Mouse (Mus musculus) heart, embryonic 13.5 days (tissue): ENCODE results near the gene Txlnb. TPM values are rescaled to one million over a fixed set of nuclear protein-coding genes. Genes with fewer than 3 reads are reported as not detected.
A peak's percentile ranks its signal among the peaks of the same experiment; 100 is the strongest.
"Not testable (repeated sequence)": the region's sequence is repeated elsewhere in the genome, so short reads cannot be mapped to it uniquely, and the experiment has no call there.

Experiments used
- ATAC-seq: fragments of 200-750 bp; cut with Nextera tagmentation; 2 replicates; pipeline ENCODE4 v1.8.0; 2017; ENCODE audit warnings: moderate TSS enrichment; ENCODE audit not compliant: insufficient number of reproducible peaks, low FRiP score, low TSS enrichment; ENCODE audit errors: extremely low read depth
- H3K27ac ChIP-seq: fragments of 300-500 bp; sonication (generic); replicated peaks from 2 replicates; pipeline ENCODE4 v1.5.1; 2015; ENCODE audit warnings: moderate library complexity, mild to moderate bottlenecking, inconsistent platforms
- H3K27me3 ChIP-seq: fragments of 300-500 bp; sonication (generic); replicated peaks from 2 replicates; pipeline ENCODE4 v1.6.1; 2015; ENCODE audit warnings: mild to moderate bottlenecking, inconsistent platforms
- H3K36me3 ChIP-seq: fragments of 300-500 bp; sonication (generic); 2 replicates; pipeline ENCODE4 v1.6.1; 2015; ENCODE audit warnings: mild to moderate bottlenecking, inconsistent platforms
- H3K4me1 ChIP-seq: fragments of 300-500 bp; sonication (generic); 2 replicates; pipeline ENCODE4 v1.6.1; 2015; ENCODE audit warnings: inconsistent platforms
- H3K4me2 ChIP-seq: fragments of 300-500 bp; sonication (generic); 2 replicates; pipeline ENCODE4 v1.6.1; 2015; ENCODE audit warnings: inconsistent platforms, mild to moderate bottlenecking, moderate library complexity
- H3K4me3 ChIP-seq: fragments of 300-500 bp; sonication (generic); 2 replicates; pipeline ENCODE4 v1.5.1; 2015; ENCODE audit warnings: moderate library complexity, mild to moderate bottlenecking, inconsistent platforms
- H3K9ac ChIP-seq: fragments of 300-500 bp; sonication (generic); 2 replicates; pipeline ENCODE4 v1.6.1; 2015; ENCODE audit warnings: inconsistent platforms, mild to moderate bottlenecking, moderate library complexity
- H3K9me3 ChIP-seq: fragments of 300-500 bp; sonication (generic); 2 replicates; pipeline ENCODE4 v1.6.1; 2016; ENCODE audit warnings: inconsistent platforms
- WGBS: fragments of 180-500 bp; shearing (Covaris S2); methylation state at CpG from one replicate; pipeline ENCODE4 v1.1.7; 2015; ENCODE audit warnings: mixed read lengths; 5-methylcytosine and 5-hydroxymethylcytosine counted together
- polyA plus RNA-seq: library from polyadenylated mRNA; unstranded; fragments of >200 nt; fragmentation: Nextera tagmentation; extraction: Ambion mirVana; gene quantifications from 2 replicates; pipeline ENCODE4 v1.2.1, GENCODE M21; 2015

The Txlnb gene
- 32.5 and 33.2 TPM in 2 replicates for polyA plus RNA-seq

GRCm38 (mm10) chr10:17795767-17796631 is at the start of gene Txlnb:
Gene Txlnb (plus strand): TSS chr10:17796226.
- peaks cover 17% of the 10 kb centered on the region for H3K36me3 ChIP-seq
- H3K9me3 ChIP-seq = no peaks in the 10 kb centered on the region
- ATAC-seq = no peak
- peak within 1 kb of the TSS; percentile 86 for H3K9ac ChIP-seq
- H3K4me2 ChIP-seq = peak within 1 kb of the TSS; percentile 69
- H3K4me1 ChIP-seq = peaks cover 54% of the 10 kb centered on the region
- H3K4me3 ChIP-seq = peak within 1 kb of the TSS; percentile 61
- 12% methylated on average over 13 of the region's 13 CpGs for WGBS
- H3K27ac ChIP-seq = peak within 1 kb of the TSS; percentile 99
- H3K27me3 ChIP-seq = no peaks in the 10 kb centered on the region

DNA sequence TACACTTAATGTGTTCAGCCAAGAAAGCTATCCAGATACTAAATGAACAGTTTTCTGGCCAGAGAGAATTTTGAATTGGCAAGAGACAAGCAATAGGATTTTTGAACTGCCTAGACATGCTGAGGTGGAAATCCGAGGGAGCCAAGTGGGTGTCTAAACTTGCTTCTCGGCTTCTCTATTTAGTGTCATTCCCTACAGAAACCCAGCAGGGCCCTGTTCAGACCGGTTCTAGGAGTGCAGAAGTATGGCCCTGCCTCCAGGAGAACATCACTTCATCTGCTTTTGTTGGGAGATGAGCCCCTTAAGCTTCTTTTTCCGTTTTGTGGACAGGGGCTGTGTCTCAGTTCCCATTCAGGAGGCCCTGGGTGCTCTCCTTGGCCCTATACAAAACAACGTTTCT is 43.5 kb upstream of the Txlnb start:
- no peak overlapping the region for H3K4me2 ChIP-seq
- H3K27me3 ChIP-seq = no peaks in the 10 kb centered on the region
- WGBS = 73% methylated on average over 5 of the region's 5 CpGs
- H3K9ac ChIP-seq = no peak overlapping the region
- H3K4me1 ChIP-seq = 0 out of 2 replicates have a peak, but pooled peaks cover 2% of the 10 kb centered on the region
- H3K4me3 ChIP-seq = no peak overlapping the region
- no peak overlapping the region for H3K27ac ChIP-seq
- no peaks in the 10 kb centered on the region for H3K36me3 ChIP-seq
- peaks cover 10% of the 10 kb centered on the region; the same call in 1 of the 2 replicates for H3K9me3 ChIP-seq
- no peak for ATAC-seq

DNA sequence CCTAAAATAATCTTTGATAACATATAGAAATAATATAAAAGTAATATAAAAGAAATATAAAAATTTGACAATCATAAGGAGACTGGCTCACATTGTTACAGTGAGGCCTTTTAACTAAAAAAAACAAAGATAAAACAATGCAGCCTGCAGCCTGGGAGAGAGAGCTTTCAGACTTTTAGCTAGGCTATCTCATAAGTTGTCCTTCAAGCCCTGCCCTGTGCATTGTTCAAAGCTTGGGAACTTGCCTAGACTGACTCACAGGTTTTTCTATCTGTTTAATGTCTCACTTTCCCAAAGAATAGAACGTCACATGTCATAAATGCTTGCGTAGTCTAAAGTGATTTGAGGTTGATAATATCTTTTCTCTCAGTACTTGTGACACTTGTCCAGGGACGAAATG is 36.3 kb upstream of the Txlnb start:
- WGBS = 49% methylated on average over 3 of the region's 3 CpGs
- H3K27me3 ChIP-seq = no peaks in the 10 kb centered on the region
- H3K4me2 ChIP-seq = no peak overlapping the region
- H3K4me3 ChIP-seq = no peak overlapping the region
- peak overlapping the region; percentile 66 for H3K27ac ChIP-seq
- H3K9me3 ChIP-seq = peaks cover 17% of the 10 kb centered on the region; the same call in 1 of the 2 replicates
- H3K4me1 ChIP-seq = peaks cover 5% of the 10 kb centered on the region
- H3K36me3 ChIP-seq = no peaks in the 10 kb centered on the region
- no peak for ATAC-seq
- H3K9ac ChIP-seq = no peak overlapping the region

DNA sequence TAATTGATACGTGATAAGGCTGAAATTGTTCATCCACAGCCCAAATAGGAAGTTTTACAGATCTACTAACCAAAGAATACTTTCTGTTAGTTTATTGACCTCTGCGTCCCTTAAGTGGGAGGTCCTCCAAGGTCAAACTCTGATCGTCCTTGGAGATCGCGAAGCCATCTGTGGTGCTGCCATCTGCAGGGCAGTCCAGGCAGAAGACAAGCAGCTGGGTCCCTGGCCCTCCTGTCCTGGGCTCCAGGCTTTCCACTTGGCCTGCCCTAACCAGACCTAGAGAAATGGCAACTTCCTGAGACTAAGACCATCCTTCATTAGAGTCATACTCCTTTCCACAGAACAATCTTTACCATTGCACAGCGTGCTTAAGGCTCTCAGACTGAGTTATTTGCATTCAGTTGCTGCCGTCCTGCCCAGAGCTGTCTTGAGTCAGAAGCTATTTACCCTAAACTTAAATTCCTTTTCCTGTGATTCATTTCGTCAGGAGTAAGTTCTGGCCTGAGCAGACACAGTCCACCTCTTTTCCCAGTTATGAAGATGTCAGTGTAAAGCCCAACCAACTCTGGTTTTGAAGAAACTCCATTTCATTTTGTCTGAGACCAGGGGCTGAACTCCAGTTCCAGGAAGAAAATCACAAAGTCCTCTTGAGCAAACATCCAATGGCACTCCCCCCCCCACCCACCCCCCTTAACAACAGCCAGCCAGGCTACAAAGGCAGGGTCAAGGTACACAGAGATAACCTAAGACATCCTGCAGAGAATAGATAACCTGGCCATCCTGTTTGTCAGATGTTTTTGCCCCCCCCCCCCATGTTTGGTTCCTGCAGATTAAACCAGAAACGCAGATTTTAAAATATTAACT is 35.0 kb upstream of the Txlnb start:
- no peak overlapping the region for H3K4me3 ChIP-seq
- no peaks in the 10 kb centered on the region for H3K27me3 ChIP-seq
- no peak for ATAC-seq
- peak overlapping the region; percentile 76 for H3K27ac ChIP-seq
- H3K9ac ChIP-seq = no peak overlapping the region
- no peak overlapping the region for H3K4me2 ChIP-seq
- 56% methylated on average over 9 of the region's 9 CpGs for whole genome bisulfite sequencing
- peaks cover 5% of the 10 kb centered on the region for H3K4me1 ChIP-seq
- H3K9me3 ChIP-seq = peaks cover 9% of the 10 kb centered on the region; the same call in 1 of the 2 replicates
- no peaks in the 10 kb centered on the region for H3K36me3 ChIP-seq

- 71% methylated on average over 1 of the region's 1 CpGs for WGBS
- no peaks in the 10 kb centered on the region for H3K27me3 ChIP-seq
- no peaks in the 10 kb centered on the region for H3K36me3 ChIP-seq
- no peak overlapping the region for H3K27ac ChIP-seq
- H3K4me1 ChIP-seq = peaks cover 5% of the 10 kb centered on the region
- peaks cover 7% of the 10 kb centered on the region; the same call in 1 of the 2 replicates for H3K9me3 ChIP-seq
- no peak overlapping the region for H3K4me3 ChIP-seq
- no peak overlapping the region for H3K4me2 ChIP-seq
- ATAC-seq = no peak
- H3K9ac ChIP-seq = no peak overlapping the region
Measured at GRCm38 (mm10) chr10:17761652-17762051, 34.4 kb upstream of the Txlnb start.

DNA sequence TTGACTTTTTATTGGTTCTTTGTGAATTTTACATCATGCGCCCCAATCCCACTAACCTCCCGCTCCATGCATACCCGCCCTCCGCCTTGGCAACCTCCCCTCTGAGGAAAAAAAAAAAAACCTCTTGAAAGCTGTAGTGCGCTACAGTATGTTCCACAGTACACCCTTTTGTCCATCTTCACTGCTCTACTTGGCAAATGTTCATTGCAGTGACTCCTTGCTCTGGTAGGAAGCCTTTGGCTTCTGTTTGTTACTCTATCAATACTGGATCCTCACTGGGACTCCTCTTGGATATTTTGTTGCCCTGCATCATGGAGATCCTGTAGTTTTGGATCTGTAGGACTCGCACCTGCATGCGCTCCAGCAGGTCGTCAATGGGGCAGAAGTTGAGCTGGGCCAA is 33.1 kb upstream of the Txlnb start:
- H3K27me3 ChIP-seq = no peaks in the 10 kb centered on the region
- H3K4me2 ChIP-seq = no peak overlapping the region
- no peak overlapping the region for H3K9ac ChIP-seq
- ATAC-seq = no peak
- 90% methylated on average over 8 of the region's 8 CpGs for WGBS
- no peak overlapping the region for H3K27ac ChIP-seq
- H3K9me3 ChIP-seq = peaks cover 5% of the 10 kb centered on the region; the same call in 1 of the 2 replicates
- H3K4me1 ChIP-seq = peaks cover 5% of the 10 kb centered on the region
- no peaks in the 10 kb centered on the region for H3K36me3 ChIP-seq
- H3K4me3 ChIP-seq = no peak overlapping the region

- no peak overlapping the region for H3K4me2 ChIP-seq
- H3K27me3 ChIP-seq = no peaks in the 10 kb centered on the region
- no peak for ATAC-seq
- no peak overlapping the region; the same call in 1 of the 2 replicates for H3K27ac ChIP-seq
- no peak overlapping the region for H3K4me3 ChIP-seq
- H3K9me3 ChIP-seq = peaks cover 6% of the 10 kb centered on the region; the same call in 1 of the 2 replicates
- H3K9ac ChIP-seq = no peak overlapping the region
- no peaks in the 10 kb centered on the region for H3K36me3 ChIP-seq
- 79% methylated on average over 5 of the region's 5 CpGs for WGBS
- peaks cover 21% of the 10 kb centered on the region for H3K4me1 ChIP-seq
Measured at GRCm38 (mm10) chr10:17769856-17770255, 26.2 kb upstream of the Txlnb start.

- H3K4me1 ChIP-seq = peaks cover 36% of the 10 kb centered on the region
- H3K4me3 ChIP-seq = no peak overlapping the region
- no peaks in the 10 kb centered on the region for H3K36me3 ChIP-seq
- ATAC-seq = no peak
- peaks cover 6% of the 10 kb centered on the region; the same call in 1 of the 2 replicates for H3K9me3 ChIP-seq
- H3K4me2 ChIP-seq = no peak overlapping the region
- H3K9ac ChIP-seq = no peak overlapping the region
- no peaks in the 10 kb centered on the region for H3K27me3 ChIP-seq
- WGBS = 62% methylated on average over 10 of the region's 10 CpGs
- H3K27ac ChIP-seq = no peak overlapping the region; the same call in 1 of the 2 replicates
Measured at GRCm38 (mm10) chr10:17772364-17772763, 23.7 kb upstream of the Txlnb start.

- 82% methylated on average over 3 of the region's 3 CpGs for WGBS
- no peak overlapping the region for H3K4me3 ChIP-seq
- H3K27me3 ChIP-seq = no peaks in the 10 kb centered on the region
- H3K4me1 ChIP-seq = peaks cover 30% of the 10 kb centered on the region
- H3K27ac ChIP-seq = no peak overlapping the region
- no peaks in the 10 kb centered on the region for H3K36me3 ChIP-seq
- no peak overlapping the region for H3K4me2 ChIP-seq
- no peak overlapping the region for H3K9ac ChIP-seq
- no peak for ATAC-seq
- H3K9me3 ChIP-seq = peaks cover 7% of the 10 kb centered on the region; the same call in 1 of the 2 replicates
Measured at GRCm38 (mm10) chr10:17774366-17774765, 21.7 kb upstream of the Txlnb start.

DNA sequence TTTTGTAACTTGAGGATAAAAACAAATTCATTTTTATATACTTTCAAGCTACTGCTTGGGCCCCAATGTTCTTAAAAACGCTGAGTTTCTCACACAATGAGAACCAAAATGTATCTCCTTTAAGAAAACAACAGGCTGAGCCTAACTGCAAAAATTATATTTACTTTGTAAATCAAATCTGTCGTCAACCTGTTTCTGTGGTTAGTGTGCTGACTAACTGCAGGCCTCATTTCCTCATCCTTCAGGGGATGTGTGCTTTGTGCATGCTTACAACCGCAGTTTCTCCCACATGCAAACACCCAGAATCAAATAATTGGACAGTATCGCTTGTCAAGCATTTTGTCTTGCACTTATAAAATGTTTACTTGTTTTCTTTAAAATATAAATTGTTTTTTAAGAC is 20.9 kb upstream of the Txlnb start:
- H3K27ac ChIP-seq = no peak overlapping the region
- peaks cover 10% of the 10 kb centered on the region; the same call in 1 of the 2 replicates for H3K9me3 ChIP-seq
- H3K4me3 ChIP-seq = no peak overlapping the region
- peaks cover 25% of the 10 kb centered on the region for H3K4me1 ChIP-seq
- WGBS = 69% methylated on average over 4 of the region's 4 CpGs
- no peak for ATAC-seq
- H3K4me2 ChIP-seq = no peak overlapping the region
- no peaks in the 10 kb centered on the region for H3K36me3 ChIP-seq
- no peaks in the 10 kb centered on the region for H3K27me3 ChIP-seq
- no peak overlapping the region for H3K9ac ChIP-seq

- peaks cover 25% of the 10 kb centered on the region for H3K4me1 ChIP-seq
- H3K9ac ChIP-seq, H3K4me2 ChIP-seq, H3K9me3 ChIP-seq, H3K36me3 ChIP-seq, H3K4me3 ChIP-seq, ATAC-seq, H3K27me3 ChIP-seq: not testable (repeated sequence)
- 24% methylated on average over 4 of the region's 4 CpGs for WGBS
- peak overlapping the region; percentile 62; the same call in 1 of the 2 replicates for H3K27ac ChIP-seq
Measured at GRCm38 (mm10) chr10:17776684-17777083, 19.3 kb upstream of the Txlnb start.
